Mouse (Mus musculus): ENCODE data around the gene Secisbp2.

DNA sequence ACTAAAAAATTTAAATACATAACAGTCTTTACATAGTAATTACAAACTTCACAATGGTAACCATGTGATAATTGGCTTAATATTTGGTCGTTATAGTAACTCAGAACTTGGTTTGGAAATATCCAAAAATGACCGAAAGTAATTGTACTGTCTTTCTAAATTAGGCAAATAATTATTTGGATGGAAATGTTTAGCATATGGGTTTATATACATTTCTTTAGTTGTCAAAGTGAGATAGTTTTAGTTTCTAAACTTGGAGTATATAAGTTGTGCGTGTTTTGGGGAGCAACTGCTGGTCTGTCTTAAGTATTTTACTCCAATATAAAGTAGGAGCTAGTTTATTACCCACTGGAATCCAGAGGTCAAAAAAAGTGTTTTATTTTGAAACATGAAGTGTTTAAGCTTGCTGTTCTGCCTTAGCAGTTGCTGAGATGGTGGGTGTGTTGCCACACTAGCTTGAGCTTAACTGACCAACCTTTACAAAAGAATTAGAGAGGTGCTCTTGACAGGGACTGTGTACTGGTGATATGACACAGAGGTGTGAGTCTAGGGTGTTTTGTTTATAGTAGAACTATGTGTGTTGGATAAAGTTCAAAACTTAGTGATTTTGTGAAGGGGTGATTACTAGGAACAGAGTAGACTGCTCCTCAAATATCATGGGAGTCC, 5.0 kb upstream of the Secisbp2 start:
- no peak for TF ChIP-seq CTCF (IDR thresholded peaks at IDR 0.05)
- TF ChIP-seq EP300 (IDR thresholded peaks at IDR 0.05): no peak
